Mouse (Mus musculus): ENCODE data around the gene Mocs1. TPM values are rescaled to one million over a fixed set of nuclear protein-coding genes. Genes with fewer than 3 reads are reported as not detected.

Mocs1 gene
- polyA plus RNA-seq, 1 experiment, result 3.0 TPM

DNA sequence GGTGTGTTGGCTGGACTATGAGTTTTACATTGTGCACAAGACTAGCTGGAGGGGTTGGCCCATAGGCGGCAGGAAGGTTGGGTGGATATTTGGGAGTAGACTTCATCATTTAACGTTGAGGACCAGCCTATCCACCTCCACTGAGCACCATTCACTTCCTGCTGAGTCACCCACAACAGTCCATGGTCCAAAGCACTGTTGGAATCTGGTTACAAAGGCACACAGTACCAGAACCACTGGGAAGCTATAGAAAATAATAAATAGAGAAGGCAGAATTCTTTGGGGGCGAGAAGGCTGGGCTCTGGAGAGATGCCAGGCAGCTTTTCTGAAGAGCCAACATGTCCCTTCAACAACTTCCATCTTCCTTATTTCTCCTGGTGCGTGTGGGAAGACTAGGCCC, 28.2 kb downstream of the Mocs1 start:
- H3K36me3 ChIP-seq (ENCODE audit: control insufficient read depth, insufficient read depth, low read length), result no peaks in the 10 kb centered on the region

DNA sequence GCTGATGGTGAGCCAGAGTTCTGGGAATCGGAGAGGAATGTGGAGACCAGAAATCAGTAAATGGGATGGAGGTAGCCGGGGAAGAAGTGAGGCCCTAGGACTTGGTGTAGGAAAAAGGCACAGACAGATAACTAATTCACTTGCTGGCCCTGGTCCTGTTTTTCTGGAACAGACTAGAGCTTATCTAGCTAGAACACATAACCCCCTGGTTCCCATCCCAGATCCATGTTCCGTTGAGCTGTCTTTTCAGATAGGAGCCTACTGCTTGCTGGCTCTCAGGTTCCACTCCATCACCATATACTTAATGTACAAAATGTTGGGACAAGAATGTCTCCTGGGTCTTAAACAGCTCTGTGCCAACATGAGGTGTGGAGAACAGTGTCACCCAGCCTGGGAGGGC, 29.7 kb downstream of the Mocs1 start:
- Histone ChIP-seq H3K27me3 (ENCODE audit: control insufficient read depth, insufficient read depth, low read length) (no peaks in the 10 kb centered on the region), H3K36me3 (ENCODE audit: control insufficient read depth, insufficient read depth, low read length) (no peaks in the 10 kb centered on the region), H3K4me1 (ENCODE audit: control insufficient read depth, insufficient read depth, low read length) (peaks cover 11% of the 10 kb centered on the region), H3K27ac (ENCODE audit: control insufficient read depth, insufficient read depth, low read depth, low read length) (no peak overlapping the region), H3K4me3 (ENCODE audit: control insufficient read depth, low read depth, low read length) (no peak overlapping the region)
- TF ChIP-seq POLR2A (IDR thresholded peaks at IDR 0.05; ENCODE audit: control insufficient read depth, low read depth, low read length) (no peak), CTCF (IDR thresholded peaks at IDR 0.05; ENCODE audit: control insufficient read depth, insufficient read depth, insufficient replicate concordance, low read depth, low read length) (no peak)

More for the DNA sequence above, 28.2 kb downstream of the Mocs1 start:
- TF ChIP-seq POLR2A (IDR thresholded peaks at IDR 0.05; ENCODE audit: control insufficient read depth, low read depth, low read length), result no peak
- TF ChIP-seq CTCF (IDR thresholded peaks at IDR 0.05; ENCODE audit: control insufficient read depth, insufficient read depth, insufficient replicate concordance, low read depth, low read length), result no peak
- H3K4me3 ChIP-seq (ENCODE audit: control insufficient read depth, low read depth, low read length), result no peak overlapping the region
- H3K27ac ChIP-seq (ENCODE audit: control insufficient read depth, insufficient read depth, low read depth, low read length), result no peak overlapping the region
- H3K4me1 ChIP-seq (ENCODE audit: control insufficient read depth, insufficient read depth, low read length), result peaks cover 11% of the 10 kb centered on the region
- H3K27me3 ChIP-seq (ENCODE audit: control insufficient read depth, insufficient read depth, low read length), result no peaks in the 10 kb centered on the region

DNA sequence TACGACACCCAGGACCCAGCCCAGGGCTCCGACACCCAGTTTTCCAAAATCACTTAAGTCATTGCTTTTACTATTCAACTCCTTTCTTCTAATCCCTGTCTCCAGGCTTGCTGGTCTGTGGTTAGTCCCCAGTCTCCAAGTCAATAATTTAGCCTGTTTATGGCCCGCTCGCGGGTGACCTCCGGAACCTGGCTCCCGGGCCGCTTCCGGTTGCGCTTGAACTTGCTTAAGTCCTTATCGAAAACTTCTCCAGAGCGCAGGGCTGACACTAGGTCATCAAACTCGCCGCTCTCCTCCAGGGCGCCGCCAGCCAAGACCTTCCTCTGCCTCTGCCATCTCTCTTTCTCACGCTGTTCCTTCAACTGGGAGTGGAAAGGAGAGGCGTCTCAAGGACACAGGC, 30.2 kb downstream of the Mocs1 start:
- TF ChIP-seq CTCF (IDR thresholded peaks at IDR 0.05; ENCODE audit: control insufficient read depth, insufficient read depth, insufficient replicate concordance, low read depth, low read length) (no peak), POLR2A (IDR thresholded peaks at IDR 0.05; ENCODE audit: control insufficient read depth, low read depth, low read length) (no peak)
- no peaks in the 10 kb centered on the region for H3K27me3 ChIP-seq (ENCODE audit: control insufficient read depth, insufficient read depth, low read length)
- no peaks in the 10 kb centered on the region for H3K36me3 ChIP-seq (ENCODE audit: control insufficient read depth, insufficient read depth, low read length)

DNA sequence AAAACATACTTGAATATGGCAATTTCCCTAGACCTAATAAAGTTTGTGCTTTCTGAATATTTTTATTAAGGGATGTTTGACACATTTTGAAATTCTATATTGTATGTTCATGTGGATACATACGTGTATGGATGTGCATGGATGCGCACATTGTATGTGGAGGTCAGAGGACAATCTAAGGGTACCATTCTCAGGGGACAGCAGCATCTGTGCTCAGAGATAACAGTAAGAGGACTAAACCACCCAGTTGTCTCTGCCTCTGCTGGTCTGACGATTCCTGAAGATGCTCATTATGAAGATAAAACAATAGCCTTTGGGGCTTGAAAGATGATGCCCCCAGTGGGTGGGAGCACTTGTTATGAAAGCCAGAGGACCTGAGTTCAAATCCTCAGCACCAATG, 36.7 kb downstream of the Mocs1 start:
- TF ChIP-seq POLR2A (IDR thresholded peaks at IDR 0.05; ENCODE audit: control insufficient read depth, low read depth, low read length), result no peak
- TF ChIP-seq CTCF (IDR thresholded peaks at IDR 0.05; ENCODE audit: control insufficient read depth, insufficient read depth, insufficient replicate concordance, low read depth, low read length), result no peak
- H3K27ac ChIP-seq (ENCODE audit: control insufficient read depth, insufficient read depth, low read depth, low read length), result no peak overlapping the region
- H3K4me1 ChIP-seq (ENCODE audit: control insufficient read depth, insufficient read depth, low read length), result no peaks in the 10 kb centered on the region
- H3K36me3 ChIP-seq (ENCODE audit: control insufficient read depth, insufficient read depth, low read length), result no peaks in the 10 kb centered on the region
- H3K4me3 ChIP-seq (ENCODE audit: control insufficient read depth, low read depth, low read length), result no peak overlapping the region
- H3K27me3 ChIP-seq (ENCODE audit: control insufficient read depth, insufficient read depth, low read length), result no peaks in the 10 kb centered on the region

More for the DNA sequence above, 30.2 kb downstream of the Mocs1 start:
- Histone ChIP-seq H3K4me1 (ENCODE audit: control insufficient read depth, insufficient read depth, low read length) (peaks cover 11% of the 10 kb centered on the region), H3K27ac (ENCODE audit: control insufficient read depth, insufficient read depth, low read depth, low read length) (no peak overlapping the region), H3K4me3 (ENCODE audit: control insufficient read depth, low read depth, low read length) (peak overlapping the region; percentile 59)

DNA sequence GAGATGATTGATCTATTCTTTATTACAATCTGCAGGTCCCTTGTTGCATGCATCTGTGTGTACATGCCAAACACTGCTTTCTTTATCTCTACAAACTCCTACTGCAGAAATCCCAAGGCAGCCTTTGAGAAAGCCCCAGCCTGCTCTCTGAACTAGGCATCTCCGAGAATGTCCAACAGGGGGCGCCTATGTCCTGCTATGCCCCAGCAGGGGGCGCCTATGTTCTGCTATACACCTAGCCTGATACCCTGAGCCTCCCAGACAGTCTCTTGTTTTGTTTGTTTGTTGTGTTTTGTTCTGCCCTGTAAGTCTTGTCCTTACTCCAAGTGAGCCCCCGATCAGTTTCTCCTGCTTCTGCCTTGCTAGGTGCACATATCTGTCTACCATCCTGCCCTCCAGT, 40.1 kb downstream of the Mocs1 start:
- Histone ChIP-seq H3K27me3 (ENCODE audit: control insufficient read depth, insufficient read depth, low read length) (no peaks in the 10 kb centered on the region), H3K27ac (ENCODE audit: control insufficient read depth, insufficient read depth, low read depth, low read length) (no peak overlapping the region), H3K36me3 (ENCODE audit: control insufficient read depth, insufficient read depth, low read length) (no peaks in the 10 kb centered on the region), H3K4me1 (ENCODE audit: control insufficient read depth, insufficient read depth, low read length) (no peaks in the 10 kb centered on the region; the same call in 1 of the 2 replicates), H3K4me3 (ENCODE audit: control insufficient read depth, low read depth, low read length) (no peak overlapping the region)
- TF ChIP-seq POLR2A (IDR thresholded peaks at IDR 0.05; ENCODE audit: control insufficient read depth, low read depth, low read length) (no peak), CTCF (IDR thresholded peaks at IDR 0.05; ENCODE audit: control insufficient read depth, insufficient read depth, insufficient replicate concordance, low read depth, low read length) (peak; percentile 77)

DNA sequence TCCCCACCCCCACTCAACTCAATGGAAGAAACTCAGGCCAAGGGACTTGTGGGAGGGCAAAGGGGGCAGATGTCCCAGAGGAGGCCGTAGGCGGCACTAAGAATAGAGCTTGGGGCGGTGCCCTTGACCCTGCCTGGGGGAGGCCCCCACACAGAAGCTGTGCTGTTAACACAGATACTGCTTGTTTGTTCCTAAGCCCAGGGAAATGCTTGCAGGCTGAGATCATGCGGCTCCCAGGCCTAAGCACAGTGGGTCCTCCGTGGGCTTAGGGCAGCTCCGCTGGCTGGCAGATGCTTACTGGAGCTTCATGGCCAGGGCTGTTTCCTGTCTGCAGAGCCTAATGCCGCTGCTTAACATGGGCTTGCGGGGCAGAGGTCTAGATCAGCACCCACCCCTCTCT, 44.5 kb downstream of the Mocs1 start:
- TF ChIP-seq CTCF (IDR thresholded peaks at IDR 0.05; ENCODE audit: control insufficient read depth, insufficient read depth, insufficient replicate concordance, low read depth, low read length), result no peak
- no peak for TF ChIP-seq POLR2A (IDR thresholded peaks at IDR 0.05; ENCODE audit: control insufficient read depth, low read depth, low read length)
- H3K4me3 ChIP-seq (ENCODE audit: control insufficient read depth, low read depth, low read length), result no peak overlapping the region
- peak overlapping the region; percentile 27; the same call in 1 of the 2 replicates for H3K27ac ChIP-seq (ENCODE audit: control insufficient read depth, insufficient read depth, low read depth, low read length)
- H3K36me3 ChIP-seq (ENCODE audit: control insufficient read depth, insufficient read depth, low read length), result no peaks in the 10 kb centered on the region
- no peaks in the 10 kb centered on the region for H3K27me3 ChIP-seq (ENCODE audit: control insufficient read depth, insufficient read depth, low read length)
- no peaks in the 10 kb centered on the region; the same call in 1 of the 2 replicates for H3K4me1 ChIP-seq (ENCODE audit: control insufficient read depth, insufficient read depth, low read length)

DNA sequence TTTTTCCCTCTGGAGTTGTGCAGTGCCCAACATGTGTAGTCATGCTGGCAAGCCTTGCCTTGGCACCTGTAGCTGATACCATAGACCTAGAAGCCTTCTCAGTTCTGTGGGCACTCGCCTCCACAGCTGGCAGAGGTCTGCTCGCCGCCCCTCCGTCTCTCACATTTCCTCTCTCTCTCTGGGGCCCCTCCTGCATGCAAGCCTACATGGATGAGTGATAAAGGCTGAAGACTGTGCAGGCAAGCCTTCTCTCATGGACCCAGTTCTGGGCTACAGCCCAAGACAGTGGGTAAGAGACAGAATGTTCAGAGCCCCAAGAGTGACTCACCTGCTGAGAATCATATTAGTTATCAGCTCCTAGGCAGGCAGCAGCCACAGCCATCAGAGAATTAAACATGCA, 45.9 kb downstream of the Mocs1 start:
- TF ChIP-seq POLR2A (IDR thresholded peaks at IDR 0.05; ENCODE audit: control insufficient read depth, low read depth, low read length) (no peak), CTCF (IDR thresholded peaks at IDR 0.05; ENCODE audit: control insufficient read depth, insufficient read depth, insufficient replicate concordance, low read depth, low read length) (no peak)

DNA sequence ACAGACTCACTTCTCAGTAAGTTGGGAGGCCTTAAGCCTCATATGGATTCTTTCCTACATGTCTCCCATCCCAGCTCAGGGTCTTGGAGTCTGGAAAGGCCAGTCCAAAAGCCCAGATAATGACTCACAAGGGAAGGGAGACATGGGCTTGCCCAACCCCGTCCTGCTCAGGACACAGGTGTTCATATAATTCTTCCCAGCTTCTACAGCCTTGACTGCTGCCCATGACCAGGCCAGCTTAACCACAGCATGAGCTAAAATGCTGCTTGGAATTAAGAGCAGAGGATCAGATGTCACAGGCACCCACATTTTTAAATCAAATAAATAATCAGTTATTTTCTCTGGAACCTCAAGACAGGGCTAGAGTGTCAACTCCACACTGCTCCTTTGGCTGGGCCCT, 47.0 kb downstream of the Mocs1 start:
- no peak for TF ChIP-seq CTCF (IDR thresholded peaks at IDR 0.05; ENCODE audit: control insufficient read depth, insufficient read depth, insufficient replicate concordance, low read depth, low read length)
- no peak for TF ChIP-seq POLR2A (IDR thresholded peaks at IDR 0.05; ENCODE audit: control insufficient read depth, low read depth, low read length)
- Histone ChIP-seq H3K27ac (ENCODE audit: control insufficient read depth, insufficient read depth, low read depth, low read length) (no peak overlapping the region), H3K4me1 (ENCODE audit: control insufficient read depth, insufficient read depth, low read length) (no peaks in the 10 kb centered on the region; the same call in 1 of the 2 replicates), H3K36me3 (ENCODE audit: control insufficient read depth, insufficient read depth, low read length) (no peaks in the 10 kb centered on the region), H3K27me3 (ENCODE audit: control insufficient read depth, insufficient read depth, low read length) (no peaks in the 10 kb centered on the region), H3K4me3 (ENCODE audit: control insufficient read depth, low read depth, low read length) (no peak overlapping the region)

More for the DNA sequence above, 45.9 kb downstream of the Mocs1 start:
- Histone ChIP-seq H3K27me3 (ENCODE audit: control insufficient read depth, insufficient read depth, low read length) (no peaks in the 10 kb centered on the region), H3K36me3 (ENCODE audit: control insufficient read depth, insufficient read depth, low read length) (no peaks in the 10 kb centered on the region), H3K4me3 (ENCODE audit: control insufficient read depth, low read depth, low read length) (no peak overlapping the region), H3K4me1 (ENCODE audit: control insufficient read depth, insufficient read depth, low read length) (no peaks in the 10 kb centered on the region; the same call in 1 of the 2 replicates), H3K27ac (ENCODE audit: control insufficient read depth, insufficient read depth, low read depth, low read length) (no peak overlapping the region)

All from testis, adult 2 months (tissue).